Mouse (Mus musculus) brain, embryonic 14.5 days (tissue): ENCODE measurements around the gene Lgals12. TPM values are rescaled to one million over a fixed set of nuclear protein-coding genes. Genes with fewer than 3 reads are reported as not detected.

ENCODE experiments used
- DNase-seq: peaks from one replicate; pipeline ENCODE4 v3.0.0-alpha.2; 2011; ENCODE audit warnings: low read depth
- CTCF ChIP-seq: fragments of 200-500 bp; IDR thresholded peaks from 2 replicates; pipeline ENCODE4 v1.5.1; 2012; ENCODE audit warnings: inconsistent platforms, mild to moderate bottlenecking, moderate library complexity, borderline replicate concordance; ENCODE audit not compliant: insufficient read depth, insufficient read length; ENCODE audit errors: extremely low read depth
- POLR2A ChIP-seq: fragments of 200-500 bp; IDR thresholded peaks from 2 replicates; pipeline ENCODE4 v1.6.1; 2012; ENCODE audit warnings: mild to moderate bottlenecking, inconsistent platforms, borderline replicate concordance; ENCODE audit not compliant: poor library complexity, insufficient read depth, insufficient read length, severe bottlenecking; ENCODE audit errors: extremely low read depth
- polyA plus RNA-seq: library from polyadenylated mRNA; depleted of rRNA; stranded (reverse); fragments of >200 nt; gene quantifications from 2 replicates; pipeline ENCODE4 v1.2.3, GENCODE M21; 2012; rRNA removed

Lgals12 gene
- polyA plus RNA-seq, 1 experiment, result 0.72 TPM

GRCm38 (mm10) chr19:7557844-7558243 lies 49.1 kb downstream of the Lgals12 start:
- DNase-seq, result no peak
- no peak for TF ChIP-seq POLR2A
- TF ChIP-seq CTCF, result no peak

- DNase-seq, result peak; percentile 72
- no peak for TF ChIP-seq CTCF
- TF ChIP-seq POLR2A, result no peak
These were observed 49.6 kb downstream of the Lgals12 start, which contains the start of gene Pla2g16 for GRCm38 (mm10) chr19:7557328-7557822. Gene Pla2g16 (plus strand): TSS chr19:7557459.

- TF ChIP-seq POLR2A, result no peak
- no peak for TF ChIP-seq CTCF
- DNase-seq, result no peak
These were observed 50.4 kb downstream of the Lgals12 start for GRCm38 (mm10) chr19:7556641-7557040.

DNA sequence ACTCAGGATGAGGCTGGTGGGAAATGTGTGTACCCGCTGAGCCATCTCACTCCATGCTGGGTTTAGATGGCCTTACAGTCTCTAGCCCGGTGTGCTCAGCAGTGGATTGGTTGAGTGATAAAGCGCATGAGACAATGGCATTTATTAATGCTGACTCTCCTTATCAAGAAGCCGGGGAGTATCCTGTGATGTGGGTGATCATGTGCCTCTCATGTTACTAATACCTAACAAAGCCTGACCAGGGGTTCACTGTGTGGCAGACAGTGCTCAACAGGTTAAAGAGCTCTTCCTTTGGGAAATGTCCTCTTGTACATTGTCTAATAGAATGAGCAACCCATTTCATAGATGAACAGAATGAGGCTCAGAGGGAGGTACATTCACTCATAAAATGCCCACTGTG lies 52.1 kb downstream of the Lgals12 start:
- TF ChIP-seq CTCF (no peak), POLR2A (no peak)
- no peak for DNase-seq

- TF ChIP-seq POLR2A, result no peak
- TF ChIP-seq CTCF, result no peak
- DNase-seq, result no peak
These were observed 53.6 kb downstream of the Lgals12 start for GRCm38 (mm10) chr19:7553441-7553840.

DNA sequence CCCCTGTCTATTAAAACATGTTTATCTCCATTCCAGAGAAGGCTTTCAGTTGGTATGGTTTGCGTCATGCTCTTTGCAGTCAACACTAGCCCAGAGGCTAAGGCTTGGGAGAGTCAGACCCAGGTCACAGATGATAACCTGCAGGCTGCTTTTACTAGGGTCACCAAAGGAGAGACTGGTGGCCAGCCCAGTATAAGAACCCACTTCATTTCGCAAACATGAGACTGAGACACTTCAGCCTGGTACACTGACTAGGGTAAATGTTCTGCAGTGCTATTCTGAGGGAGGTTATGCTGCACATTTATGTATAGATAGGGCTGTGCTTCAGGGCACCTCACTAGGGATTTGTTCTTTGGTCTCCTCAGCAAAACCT lies 54.7 kb downstream of the Lgals12 start:
- TF ChIP-seq POLR2A (no peak), CTCF (no peak)
- no peak for DNase-seq

DNA sequence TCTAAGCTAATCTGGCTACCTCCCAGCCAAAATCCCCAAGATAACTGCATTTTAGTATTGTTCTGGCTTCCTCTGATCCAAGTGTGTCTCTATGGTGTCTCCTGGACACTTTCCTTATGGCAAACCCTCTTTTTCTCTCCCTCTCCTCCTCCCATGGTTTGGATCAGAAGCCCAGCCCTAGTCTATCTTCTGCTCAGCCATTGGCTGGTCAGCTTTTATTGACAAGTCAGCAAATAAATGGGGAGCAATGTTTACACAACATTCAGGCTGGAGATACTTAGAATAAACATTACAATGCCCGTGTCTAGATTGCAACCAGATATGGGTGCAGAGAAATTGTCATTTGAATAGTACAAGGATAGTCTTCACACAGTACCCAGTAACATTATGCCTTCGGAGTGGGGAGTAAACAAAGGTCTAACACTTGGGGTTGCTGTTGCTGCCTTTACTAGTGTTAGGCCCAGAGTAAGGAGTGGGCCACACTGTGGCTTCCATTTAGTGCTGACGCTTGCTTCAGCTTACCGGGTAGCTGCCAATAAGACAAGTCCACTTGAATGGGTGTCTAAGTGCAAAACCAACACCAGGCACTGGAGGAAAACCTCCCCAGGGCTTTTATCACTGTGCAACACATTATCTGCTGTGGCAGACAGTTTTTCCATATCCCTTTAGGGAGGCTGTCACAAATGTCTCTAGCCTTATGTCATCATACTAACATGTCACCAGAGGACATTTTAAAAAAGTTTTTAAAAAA lies 55.3 kb downstream of the Lgals12 start:
- no peak for TF ChIP-seq CTCF
- TF ChIP-seq POLR2A, result no peak
- no peak for DNase-seq

DNA sequence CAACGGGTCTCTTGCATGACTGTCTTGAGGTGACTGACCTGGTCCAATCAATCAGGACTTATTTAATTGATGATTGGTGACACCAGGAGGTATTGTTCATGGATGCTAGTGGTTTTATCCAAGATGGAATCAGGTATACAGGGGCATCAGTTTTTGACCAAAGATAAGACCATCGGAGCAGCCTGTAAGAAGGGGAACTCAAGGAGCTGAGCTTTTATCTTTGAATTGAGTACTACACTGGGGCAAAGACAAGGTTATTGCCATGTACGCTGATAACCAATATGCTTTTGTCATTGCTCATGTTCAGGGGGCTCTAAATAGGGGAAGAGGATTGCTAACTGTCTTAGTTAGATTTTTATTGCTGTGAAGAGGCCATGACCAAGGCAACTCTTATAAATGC lies 58.1 kb downstream of the Lgals12 start:
- DNase-seq, result no peak
- TF ChIP-seq CTCF (no peak), POLR2A (no peak)

Other genes with a start within 250 kb of the Lgals12 start
- 48.2 and 49.2 TPM in 2 replicates for gene Spindoc, start 224.2 kb downstream of the Lgals12 start, polyA plus RNA-seq
- 162 and 167 TPM in 2 replicates for gene 2700081O15Rik, start 189.6 kb downstream of the Lgals12 start, polyA plus RNA-seq
- gene Rtn3, start 123.9 kb downstream of the Lgals12 start, polyA plus RNA-seq, result 436 and 508 TPM in 2 replicates
- gene Atl3, start 113.2 kb downstream of the Lgals12 start, polyA plus RNA-seq, result 13.3 and 16.6 TPM in 2 replicates
- 3.2 and 3.5 TPM in 2 replicates for gene Pla2g16, start 49.7 kb downstream of the Lgals12 start, polyA plus RNA-seq
- 0.15 TPM in 1 of 2 replicates, not detected in the other for gene Hrasls5, start 5.3 kb upstream of the Lgals12 start, polyA plus RNA-seq
- gene Slc22a19, start 104.1 kb upstream of the Lgals12 start, polyA plus RNA-seq, result 0.14 and 0.22 TPM in 2 replicates
- not detected in 2 replicates for gene Slc22a26, start 195.5 kb upstream of the Lgals12 start, polyA plus RNA-seq